34 mouse cellular contexts compared by ENCODE assay signal in genomic region chr11:86628448-86628847, GRCm38 (mm10). TPM values are rescaled to one million over a fixed set of nuclear protein-coding genes. Genes with fewer than 3 reads are reported as not detected.
DNase-seq lines count a peak whose midpoint lies in the region; ATAC-seq and TF ChIP-seq lines count a peak whose summit lies in the region.
"Had no signal": no experiment of that assay in that cellular context is flagged by ENCODE, and none has a peak within 500 bp of the region (broad histone marks: within the 10 kb centered on the region; RNA-seq: fewer than 3 reads in every experiment).

No protein-coding gene starts in this region.

- H3K4me1 ChIP-seq in liver, embryonic 14.5 days (replicated peaks; ENCODE audit: control insufficient read depth in 2 of 2, insufficient read depth in 2 of 2, low read length in 1 of 2), result peaks cover 26 to 31% of the 10 kb centered on the region in 2 experiments
- H3K4me1 ChIP-seq in stomach, postnatal 0 days (replicated peaks; ENCODE audit: control insufficient read depth, insufficient read depth), result no peaks in the 10 kb centered on the region
- H3K4me1 ChIP-seq: forebrain, embryonic 12.5 days; heart, embryonic 10.5 days; hindbrain, embryonic 12.5 days; intestine, embryonic 15.5 days; neural tube, embryonic 15.5 days had no signal

- DNase-seq in NIH3T3 (ENCODE audit: low read depth) (peak; percentile 34), liver (peak; percentile 53)
- DNase-seq in liver, embryonic 14.5 days (ENCODE audit: low read depth in 3 of 3, low spot score in 3 of 3), result no peak
- DNase-seq in stomach, postnatal 0 days (ENCODE audit: low spot score), result no peak
- no peak for DNase-seq in urinary bladder, postnatal 36 days (ENCODE audit: low spot score in 2 of 2)
- no peak for DNase-seq in adrenal gland, adult 2 months
- DNase-seq in layer of hippocampus, postnatal 10 days (ENCODE audit: low spot score in 2 of 2), result no peak
- DNase-seq: adrenal gland, adult 8-10 months; cerebellum, adult 11-12 months; cerebellum, postnatal 10 days; forebrain, postnatal 0 days; gastrocnemius, postnatal 10 days; heart, postnatal 36 days; kidney, adult 2 months; kidney, postnatal 10 days; layer of hippocampus, adult 9-11 months; lung, embryonic 14.5 days; lung, postnatal 14 days; midbrain, embryonic 14.5 days; right cerebral cortex, postnatal 25 days; thymus, adult 18-20 months; thymus, postnatal 25 days had no signal

- peak overlapping the region; percentile 2; the same call in 1 of the 2 replicates for H3K9ac ChIP-seq in liver, embryonic 14.5 days (replicated peaks)
- H3K9ac ChIP-seq in stomach, postnatal 0 days (ENCODE audit: low read length), result no peak overlapping the region
- H3K9ac ChIP-seq: embryonic facial prominence, embryonic 13.5 days; forebrain, embryonic 12.5 days; forebrain, postnatal 0 days; hindbrain, embryonic 12.5 days; intestine, embryonic 15.5 days; limb, embryonic 13.5 days; lung, embryonic 14.5 days; neural tube, embryonic 15.5 days had no signal

- no peak for TF ChIP-seq CTCF in liver, embryonic 14.5 days (IDR thresholded peaks at IDR 0.05; ENCODE audit: low read depth)
- no peak for TF ChIP-seq CTCF in stomach, postnatal 0 days (IDR thresholded peaks at IDR 0.05; ENCODE audit: low read depth)

- peak overlapping the region; percentile 18; the same call in 1 of the 2 replicates for H3K4me2 ChIP-seq in liver, embryonic 14.5 days (ENCODE audit: low read depth)
- H3K4me2 ChIP-seq in stomach, postnatal 0 days (replicated peaks; ENCODE audit: low read depth), result no peak overlapping the region
- H3K4me2 ChIP-seq: embryonic facial prominence, embryonic 13.5 days; forebrain, embryonic 12.5 days; hindbrain, embryonic 12.5 days; intestine, embryonic 15.5 days; limb, embryonic 13.5 days; lung, embryonic 14.5 days; neural tube, embryonic 15.5 days had no signal

- no peaks in the 10 kb centered on the region for H3K9me3 ChIP-seq in liver, embryonic 14.5 days (ENCODE audit: control insufficient read depth, low read length)
- no peaks in the 10 kb centered on the region for H3K9me3 ChIP-seq in stomach, postnatal 0 days (ENCODE audit: control insufficient read depth, low read length)
- H3K9me3 ChIP-seq: embryonic facial prominence, embryonic 13.5 days; forebrain, embryonic 12.5 days; heart, embryonic 10.5 days; hindbrain, embryonic 12.5 days; intestine, embryonic 15.5 days; limb, embryonic 13.5 days; neural tube, embryonic 15.5 days had no signal

- 12% methylated on average over 2 of the region's 2 CpGs for WGBS in liver, embryonic 14.5 days (ENCODE audit: insufficient replicate concordance)
- WGBS in stomach, postnatal 0 days, result 60% methylated on average over 2 of the region's 2 CpGs

- H3K36me3 ChIP-seq in liver, embryonic 14.5 days (replicated peaks; ENCODE audit: control insufficient read depth, insufficient read depth, low read depth), result peaks cover 11% of the 10 kb centered on the region
- H3K36me3 ChIP-seq in stomach, postnatal 0 days (ENCODE audit: control insufficient read depth, insufficient read depth, low read length), result no peaks in the 10 kb centered on the region

- H3K4me3 ChIP-seq in liver, embryonic 14.5 days (ENCODE audit: insufficient read depth in 1 of 2, low read depth in 2 of 2, low read length in 2 of 2), result no peak overlapping the region
- H3K4me3 ChIP-seq in stomach, postnatal 0 days (ENCODE audit: low read depth, low read length), result no peak overlapping the region
- H3K4me3 ChIP-seq: embryonic facial prominence, embryonic 13.5 days; erythroblast, embryonic 14.5 days; forebrain, embryonic 12.5 days; heart, embryonic 10.5 days; hindbrain, embryonic 12.5 days; intestine, embryonic 15.5 days; left cerebral cortex, adult 2 months; limb, embryonic 13.5 days; neural tube, embryonic 15.5 days had no signal

- ATAC-seq in liver, embryonic 14.5 days (ENCODE audit: insufficient read depth), result peak; percentile 76
- ATAC-seq in stomach, postnatal 0 days (ENCODE audit: low FRiP score, low TSS enrichment), result peak; percentile 8; the same call in 1 of the 2 replicates
- ATAC-seq: activated CD4-positive, CD25-positive, alpha-beta regulatory T cell, adult 4 months; CD4-positive, CD25-positive, alpha-beta regulatory T cell, adult 4 months; forebrain, postnatal 0 days; hindbrain, postnatal 0 days; intestine, embryonic 15.5 days had no signal

- H3K27ac ChIP-seq in liver, embryonic 14.5 days, result peak overlapping the region; percentile 46
- no peak overlapping the region for H3K27ac ChIP-seq in stomach, postnatal 0 days (replicated peaks)
- H3K27ac ChIP-seq: embryonic facial prominence, embryonic 13.5 days; forebrain, embryonic 12.5 days; heart, embryonic 10.5 days; hindbrain, embryonic 12.5 days; hindbrain, postnatal 0 days; intestine, embryonic 15.5 days; left cerebral cortex, adult 2 months; limb, embryonic 13.5 days; neural tube, embryonic 15.5 days had no signal

- no peak for TF ChIP-seq EP300 in liver, embryonic 14.5 days (IDR thresholded peaks at IDR 0.05; ENCODE audit: low read depth)
- TF ChIP-seq EP300 in stomach, postnatal 0 days (optimal IDR thresholded peaks at IDR 0.05), result no peak

- no peaks in the 10 kb centered on the region for H3K27me3 ChIP-seq in liver, embryonic 14.5 days (ENCODE audit: control insufficient read depth, insufficient read depth, low read length)
- H3K27me3 ChIP-seq in stomach, postnatal 0 days (ENCODE audit: control insufficient read depth, insufficient read depth, low read length), result no peaks in the 10 kb centered on the region
- H3K27me3 ChIP-seq: embryonic facial prominence, embryonic 13.5 days; forebrain, embryonic 12.5 days; hindbrain, embryonic 12.5 days; intestine, embryonic 15.5 days; limb, embryonic 13.5 days; neural tube, embryonic 15.5 days had no signal

RNA-seq across cellular contexts. Expression of gene Vmp1, which starts 55.2 kb away (rescaled TPM):
- 26.9 and 33.1 TPM in 2 replicates for polyA plus RNA-seq in liver, embryonic 14.5 days (2012; rRNA removed)
- polyA plus RNA-seq in liver, embryonic 14.5 days (2014; fragmentation: Nextera tagmentation; extraction: Ambion mirVana), result 94.2 and 98.4 TPM in 2 replicates
- 162 and 181 TPM in 2 replicates for polyA plus RNA-seq in stomach, postnatal 0 days (2015; fragmentation: Nextera tagmentation; extraction: Ambion mirVana)
- 100 to 1,000 TPM; 124 to 139 TPM for total RNA-seq in adrenal gland, adult 2 months (2021)
- 12.9 and 18.3 TPM in 2 replicates for polyA plus RNA-seq in adrenal gland, adult 2 months (2012; rRNA removed)
- total RNA-seq in layer of hippocampus, postnatal 10 days (2021), result 100 to 1,000 TPM; 138 to 155 TPM

RNA-seq across cellular contexts. Expression of gene Ptrh2, which starts 55.3 kb away (rescaled TPM):
- polyA plus RNA-seq in liver, embryonic 14.5 days (2012; rRNA removed), result 5.9 and 10.5 TPM in 2 replicates
- 19.2 and 20.9 TPM in 2 replicates for polyA plus RNA-seq in liver, embryonic 14.5 days (2014; fragmentation: Nextera tagmentation; extraction: Ambion mirVana)
- 19.4 and 19.8 TPM in 2 replicates for polyA plus RNA-seq in stomach, postnatal 0 days (2015; fragmentation: Nextera tagmentation; extraction: Ambion mirVana)
- total RNA-seq in adrenal gland, adult 2 months (2021), result 10 to 100 TPM; 11.7 to 17.4 TPM
- 3.0 and 6.2 TPM in 2 replicates for polyA plus RNA-seq in adrenal gland, adult 2 months (2012; rRNA removed)
- total RNA-seq in layer of hippocampus, postnatal 10 days (2021), result 10 to 100 TPM; 11.3 to 11.6 TPM

Comparison
In these comparisons a context has a peak if more than half of its experiments do, and no peak if none do; other contexts are left out.
1. DNase-seq: peak in NIH3T3 (single experiment) and liver (single experiment); none in liver, embryonic 14.5 days (0 of 3), stomach, postnatal 0 days (single experiment), urinary bladder, postnatal 36 days (0 of 2), adrenal gland, adult 2 months (single experiment) and layer of hippocampus, postnatal 10 days (0 of 2).